Mouse (Mus musculus) cerebellum, postnatal 4 days (tissue): ENCODE measurements around the gene Ptk7.

Experiments
- DNase-seq, 2 experiments: peaks; one replicate each; pipeline ENCODE4 v3.0.0; 2022; ENCODE audit warnings: low spot score in 2 of 2, mixed read lengths in 1 of 2

Gene Ptk7

DNA sequence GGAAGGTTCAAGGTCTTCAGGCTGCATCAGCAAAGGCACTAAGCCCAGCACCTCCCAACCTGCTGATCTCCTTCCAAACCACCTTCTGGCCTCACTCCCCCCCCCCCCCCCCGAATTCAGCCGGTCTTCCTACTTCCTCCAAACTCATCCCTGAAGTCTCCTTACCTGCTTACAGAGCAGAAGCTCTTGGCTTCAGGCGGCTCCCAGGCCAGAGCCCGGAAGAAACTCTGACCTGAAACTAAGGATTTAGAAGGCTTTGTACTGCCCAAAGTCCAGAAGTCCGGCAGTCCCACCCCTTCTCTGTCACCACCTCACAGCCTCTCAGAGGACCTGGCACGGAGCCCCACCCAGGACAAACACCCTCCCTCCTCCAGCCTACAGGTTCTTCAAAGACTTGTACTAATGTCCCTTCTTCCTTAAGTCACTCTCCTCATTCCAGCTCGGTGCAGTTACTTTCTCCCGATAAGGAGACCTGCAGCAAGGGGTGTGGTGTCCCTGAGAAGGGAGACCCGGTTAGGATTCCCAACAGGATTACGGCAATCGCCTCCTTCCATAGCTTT is 15.7 kb upstream of the Ptk7 start:
- no peak for DNase-seq

DNA sequence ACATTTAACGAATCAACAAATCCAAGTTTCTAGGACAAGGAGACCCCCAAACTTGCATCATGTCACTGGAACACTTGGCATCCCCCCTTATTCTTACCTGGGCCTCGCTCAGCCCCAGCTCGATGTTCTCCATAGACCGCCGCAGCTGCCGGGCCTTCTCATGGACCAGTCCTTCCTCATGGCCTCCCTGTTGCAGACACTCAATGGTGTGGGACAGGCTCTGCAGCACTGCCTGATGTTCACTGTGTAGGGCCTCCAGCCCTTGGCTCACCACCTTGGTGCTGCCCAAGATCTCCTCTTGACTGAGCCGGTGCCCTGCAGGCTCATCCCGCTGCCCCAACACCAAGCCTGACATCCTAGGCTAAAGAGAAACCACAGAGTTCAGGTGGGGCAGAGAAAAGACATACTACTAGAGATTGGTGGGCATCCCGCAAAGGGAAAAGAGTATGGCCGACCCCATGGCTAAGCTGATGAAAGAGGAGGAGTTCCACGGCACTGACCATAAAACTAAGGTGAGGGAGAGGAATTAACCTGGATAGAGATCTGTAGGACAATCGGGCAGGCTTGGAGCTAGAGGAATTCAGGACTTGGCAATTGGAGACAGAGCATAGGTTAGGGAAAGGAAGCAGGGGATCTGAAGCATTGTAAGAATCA is 15.0 kb upstream of the Ptk7 start:
- DNase-seq, result no peak

DNA sequence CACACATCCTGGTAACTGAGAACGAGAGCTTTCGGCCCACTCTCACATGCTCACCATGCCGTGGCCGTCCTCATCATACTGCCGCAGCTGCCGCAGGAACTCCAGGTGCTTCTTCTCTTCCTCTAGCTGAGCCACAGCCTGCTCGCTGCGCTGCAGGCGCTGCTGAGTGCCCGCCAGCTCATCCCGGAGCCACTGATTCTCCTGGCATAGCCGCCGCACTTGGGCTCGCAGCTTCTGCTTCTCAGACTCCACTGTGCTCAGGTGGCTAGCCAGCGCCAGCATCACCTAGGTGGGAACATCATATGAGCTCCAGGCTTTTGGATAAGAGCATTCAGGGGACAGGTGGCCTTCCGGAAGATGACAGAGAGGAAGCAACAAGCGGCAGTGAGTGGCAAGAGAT is 12.8 kb upstream of the Ptk7 start:
- DNase-seq, result no peak

DNA sequence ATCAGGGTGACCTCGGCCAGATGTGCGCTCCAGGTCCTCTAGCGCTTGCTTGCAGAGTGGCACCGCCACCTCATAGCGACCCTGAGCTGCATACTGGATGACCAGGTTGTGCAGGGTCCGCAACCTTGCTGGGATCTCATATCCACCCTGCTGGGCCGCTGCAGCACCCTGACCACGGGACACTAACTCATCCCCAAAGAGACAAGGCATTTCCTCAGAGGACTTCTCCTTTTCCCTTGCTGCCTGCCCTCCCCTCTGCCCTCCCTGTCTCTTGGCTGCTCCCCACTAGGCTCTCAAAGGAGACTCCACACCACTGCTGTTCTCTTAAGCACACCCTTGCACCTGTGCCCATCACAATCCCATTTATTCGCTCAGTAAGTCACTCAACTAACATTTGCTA is 10.6 kb upstream of the Ptk7 start:
- DNase-seq, result no peak

DNA sequence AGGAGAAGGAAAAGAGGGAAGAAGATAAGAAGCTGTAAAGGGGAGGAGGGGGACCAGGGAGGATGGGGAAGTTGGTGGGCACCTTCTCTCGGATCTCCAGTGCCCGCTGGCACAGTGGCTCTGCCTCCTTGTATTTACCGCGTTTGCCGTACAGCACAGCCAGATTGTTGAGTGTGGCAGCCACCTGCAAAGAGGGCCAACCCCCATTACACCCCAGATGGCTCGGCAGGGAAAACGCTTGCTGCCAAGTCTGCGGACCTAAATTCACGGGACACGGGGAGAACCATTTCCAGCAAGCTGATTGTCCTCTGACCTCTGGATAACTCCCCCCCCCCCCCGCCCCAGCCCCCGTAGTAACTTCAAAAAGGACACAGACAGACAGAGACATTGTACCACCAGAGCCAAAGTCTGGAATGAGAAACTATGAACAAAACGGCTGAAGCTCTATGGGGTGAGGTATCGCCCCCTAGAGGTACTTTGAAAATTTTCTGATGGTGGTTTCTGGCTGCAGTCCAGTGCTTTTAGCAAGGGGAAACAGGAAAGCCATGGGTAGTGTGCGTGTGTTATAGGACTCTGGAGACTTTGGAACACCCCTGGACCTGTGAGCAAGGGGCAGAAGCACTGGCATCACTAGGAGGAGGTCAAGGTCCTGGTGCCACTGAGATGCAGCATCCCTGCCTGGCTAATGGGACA is 7.7 kb upstream of the Ptk7 start:
- peak in 1 of 2 experiments; percentile 73 for DNase-seq

DNA sequence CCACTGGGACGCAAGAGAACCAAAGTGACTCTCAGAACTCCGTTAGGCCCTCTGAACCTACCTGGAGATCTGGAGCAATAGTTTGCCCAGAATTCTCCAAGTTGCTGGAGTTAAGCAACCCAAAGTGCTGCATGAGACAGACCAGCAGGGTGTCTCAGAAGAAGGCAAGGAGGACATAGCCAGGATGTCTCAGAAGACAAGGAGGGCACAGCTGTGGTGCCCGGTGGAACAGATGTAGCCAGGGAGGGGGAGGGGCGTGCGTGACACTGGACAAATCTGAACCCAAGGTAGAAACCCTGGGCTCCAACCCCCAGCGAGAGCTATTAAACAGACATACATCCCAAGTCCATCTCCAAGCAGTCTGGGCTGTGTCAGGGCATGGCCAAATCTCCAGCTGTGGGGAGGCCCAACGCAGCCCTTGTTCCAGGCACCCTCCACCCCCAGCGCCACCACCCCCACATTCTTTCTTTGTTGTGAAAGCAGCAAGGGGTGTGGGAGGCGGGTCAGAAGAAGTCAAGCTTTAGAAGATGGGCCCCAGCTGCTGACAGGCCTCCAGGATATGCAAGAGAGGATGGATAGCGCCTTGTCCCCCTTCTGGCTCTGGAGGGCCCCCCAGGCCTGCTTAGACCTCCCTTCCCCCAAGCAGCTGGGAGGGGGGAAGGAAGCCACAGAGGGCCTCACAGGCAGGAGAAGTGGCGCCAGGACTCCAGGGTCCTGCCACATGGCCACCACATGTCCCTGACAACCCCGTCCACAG is 559 bp upstream of the Ptk7 start:
- peak in 1 of 2 experiments; percentile 32 for DNase-seq

DNA sequence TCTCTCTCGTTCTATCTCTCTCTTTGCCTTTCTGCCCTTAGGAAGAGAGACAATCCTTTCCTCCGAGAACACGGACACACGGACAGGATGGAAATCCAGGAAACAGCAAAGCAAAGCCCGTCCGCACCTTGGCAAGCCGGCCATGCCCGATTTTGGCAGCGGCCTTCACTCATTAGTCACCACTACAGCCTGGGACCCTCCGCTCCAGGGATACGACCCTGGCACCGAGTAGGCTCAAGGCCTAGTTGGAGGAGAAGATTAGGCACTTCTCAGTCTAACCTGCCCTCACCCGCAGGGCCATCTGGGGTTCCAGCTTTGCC is 873 bp downstream of the Ptk7 start:
- peak in 1 of 2 experiments; percentile 41 for DNase-seq

DNA sequence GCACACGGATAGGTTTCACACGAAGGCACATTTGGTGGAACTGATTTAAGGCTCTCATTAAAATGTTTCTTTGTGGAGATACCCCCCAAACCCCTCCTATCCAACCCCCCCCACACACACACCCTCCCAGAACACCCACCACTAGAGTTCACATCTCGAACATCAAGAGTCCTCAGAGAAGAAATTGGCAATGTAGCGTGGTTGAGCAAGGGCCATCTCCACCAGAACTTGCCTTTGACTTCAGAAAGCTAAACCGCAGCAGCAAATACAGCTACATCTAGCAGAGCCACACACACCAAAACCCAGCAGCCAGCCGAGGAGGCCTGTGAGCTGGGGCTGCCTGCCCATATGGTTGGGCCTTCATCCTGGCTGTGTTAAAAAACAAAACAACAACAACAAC is 1.9 kb downstream of the Ptk7 start:
- DNase-seq, result no peak

DNA sequence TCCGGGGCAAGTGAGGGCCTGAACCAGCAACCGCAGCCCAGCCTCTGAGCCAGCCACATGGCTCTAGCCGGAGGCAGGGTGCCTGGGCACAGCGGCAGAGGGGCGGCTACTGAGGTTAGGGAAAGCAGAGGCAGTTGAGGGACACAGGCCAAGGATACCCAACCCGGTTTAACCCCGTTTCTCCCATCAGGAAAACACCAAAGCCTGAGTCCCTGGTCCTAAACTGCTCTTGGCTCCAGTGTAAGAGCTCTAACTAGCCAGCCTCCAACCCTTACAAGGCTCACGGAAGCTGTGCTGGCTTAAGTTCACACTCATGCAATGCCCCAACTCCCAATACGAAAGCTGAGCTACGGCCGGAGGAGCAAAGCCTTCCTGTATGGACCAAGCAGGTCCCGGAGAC is 4.7 kb downstream of the Ptk7 start:
- no peak for DNase-seq

DNA sequence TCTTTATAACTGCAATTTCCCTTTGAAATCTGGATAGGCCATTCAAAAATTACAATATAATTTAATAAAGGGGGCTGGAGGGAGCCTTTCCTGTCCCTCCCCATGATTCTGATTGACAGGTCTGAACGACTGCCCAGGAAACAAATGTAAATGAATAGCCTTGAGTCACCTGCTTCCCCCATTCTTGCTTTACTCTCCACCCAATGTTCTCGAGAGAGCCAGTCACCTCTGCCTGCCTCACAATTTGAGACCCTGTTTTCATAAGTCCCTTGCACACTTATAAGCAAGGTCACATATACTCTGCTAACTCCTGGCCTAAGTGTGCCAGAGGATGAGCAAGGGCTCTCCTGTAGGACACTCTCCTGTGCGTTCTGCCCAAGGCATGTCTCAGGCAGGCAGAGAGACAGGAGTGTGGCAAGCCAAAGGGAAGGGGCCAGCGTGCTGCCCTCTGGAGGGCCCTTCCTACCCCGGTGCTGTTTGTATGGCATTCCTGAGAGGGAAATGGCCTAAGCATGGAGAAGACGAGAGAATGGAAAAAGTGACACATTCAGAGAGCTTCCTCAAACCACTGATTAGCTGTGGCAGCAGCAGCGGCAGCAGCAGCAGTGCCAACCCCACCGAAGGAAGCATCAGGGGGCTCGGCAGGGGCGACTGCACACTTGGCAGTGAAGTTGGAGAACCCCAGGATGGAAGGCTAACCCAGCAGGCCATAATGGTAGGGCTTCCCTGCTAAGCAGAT is 5.3 kb downstream of the Ptk7 start:
- DNase-seq, result no peak

DNA sequence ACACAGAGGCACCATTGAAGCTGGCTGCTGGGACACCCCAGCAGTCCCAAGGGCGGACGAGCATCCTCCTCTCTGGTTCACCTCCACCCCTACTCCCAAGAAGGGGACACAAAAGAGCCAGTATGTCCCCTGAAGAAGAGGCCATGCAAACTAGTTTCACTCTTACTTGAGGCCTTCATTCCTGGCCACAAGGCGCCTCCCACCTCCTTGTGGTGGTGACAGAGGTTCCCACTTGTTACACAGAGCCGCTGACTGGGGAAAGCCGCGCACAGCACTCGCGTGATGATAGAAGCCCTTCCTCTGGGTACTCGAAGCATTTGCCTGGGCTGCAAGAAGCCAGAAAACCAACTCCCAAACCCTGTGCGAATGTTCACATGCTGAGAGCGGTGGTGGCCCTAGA is 7.0 kb downstream of the Ptk7 start:
- no peak for DNase-seq

DNA sequence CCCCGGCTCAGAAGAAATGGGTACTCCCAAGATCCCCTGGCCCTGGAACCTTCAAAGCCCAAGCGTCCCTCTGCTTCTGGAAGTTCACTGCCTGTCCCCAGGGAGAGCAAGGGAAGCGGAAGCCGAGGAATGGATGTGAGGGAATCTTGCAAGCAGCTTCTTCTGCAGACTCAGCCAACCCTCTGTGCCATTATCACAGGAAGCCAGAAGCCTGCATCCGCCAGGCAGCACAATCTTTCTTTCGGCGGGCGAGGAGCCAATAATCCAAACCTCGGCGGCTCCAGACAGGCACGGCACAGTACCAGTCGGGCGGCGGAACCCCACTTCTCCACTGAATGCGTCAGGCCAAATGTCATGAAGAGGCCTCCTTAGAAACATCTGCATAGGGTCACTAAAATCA is 8.0 kb downstream of the Ptk7 start:
- DNase-seq, result peak in 1 of 2 experiments; percentile 42

DNA sequence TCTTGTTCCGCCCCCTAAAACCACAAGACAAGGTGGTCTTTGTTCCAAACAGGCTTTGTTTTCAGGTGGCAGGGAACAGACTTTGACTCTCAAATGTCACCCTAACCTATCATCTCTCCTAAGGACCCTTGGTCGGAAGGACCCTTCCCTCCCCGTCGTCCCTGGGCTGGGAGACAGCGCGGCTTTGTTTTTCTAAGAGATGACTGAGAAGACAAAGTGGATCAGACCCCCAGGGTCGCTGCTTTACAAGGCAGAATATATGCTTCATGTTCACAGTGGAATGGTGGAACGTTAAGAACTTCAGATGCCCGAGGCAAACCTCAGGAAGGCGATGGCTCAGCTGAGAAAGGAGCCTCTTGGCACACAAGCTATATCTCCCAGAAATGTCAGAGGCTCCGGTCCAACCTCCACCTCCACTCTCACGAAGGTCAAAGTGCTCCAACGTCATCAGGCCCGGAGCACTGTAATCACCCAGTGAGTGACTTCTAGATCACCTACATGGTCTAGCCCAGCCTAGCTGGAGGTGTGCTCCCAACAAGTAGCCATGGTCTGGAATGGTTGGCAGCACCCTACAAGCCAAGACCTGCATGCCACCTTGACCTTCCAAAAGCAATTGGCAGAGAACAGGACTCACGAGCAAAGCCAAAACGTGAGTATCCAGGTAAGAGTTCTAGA is 9.5 kb downstream of the Ptk7 start:
- DNase-seq, result no peak

DNA sequence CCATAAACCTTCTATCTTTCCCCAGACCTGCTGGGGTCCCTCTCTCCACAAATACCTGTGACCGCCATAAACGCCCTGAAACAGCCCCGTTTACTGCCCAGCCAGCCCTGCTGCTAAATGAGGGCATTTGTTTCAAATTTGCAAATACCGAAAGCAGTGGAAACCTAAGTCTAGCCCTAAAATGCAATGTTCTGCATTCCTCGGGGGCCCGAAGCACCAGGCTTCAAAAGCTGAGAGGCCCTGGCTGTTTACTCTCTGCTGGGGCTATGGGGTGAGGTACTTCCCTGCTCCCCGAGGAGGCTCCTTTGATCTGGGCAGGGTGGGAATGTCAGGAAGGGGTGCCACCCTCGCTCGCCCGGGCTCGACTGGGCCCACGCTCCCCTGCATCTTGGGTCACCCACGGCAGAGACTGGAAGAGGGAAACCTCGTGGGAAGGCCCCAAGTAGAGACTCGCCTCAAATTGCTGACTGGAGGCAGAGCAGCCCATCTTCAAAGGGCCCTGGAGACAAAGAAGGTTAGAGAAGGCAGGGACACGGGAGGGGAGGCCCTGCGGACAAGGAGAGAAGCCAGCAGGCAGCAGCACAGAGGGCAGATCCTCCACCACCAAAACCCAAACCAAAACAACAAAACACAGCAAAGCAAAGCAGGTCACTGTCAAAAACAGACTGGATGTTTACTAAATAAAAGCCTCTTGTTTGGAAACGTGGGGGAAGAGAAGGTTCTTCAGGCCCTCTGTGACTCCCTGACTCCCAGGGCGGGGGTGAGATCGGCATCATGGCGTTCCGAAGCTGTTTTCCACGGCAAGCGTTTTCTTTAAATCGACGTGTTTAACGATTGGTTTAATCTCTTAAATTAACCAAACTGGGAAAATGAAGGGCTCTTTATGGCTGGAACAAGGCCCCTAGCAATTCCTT is 10.3 kb downstream of the Ptk7 start:
- no peak for DNase-seq

DNA sequence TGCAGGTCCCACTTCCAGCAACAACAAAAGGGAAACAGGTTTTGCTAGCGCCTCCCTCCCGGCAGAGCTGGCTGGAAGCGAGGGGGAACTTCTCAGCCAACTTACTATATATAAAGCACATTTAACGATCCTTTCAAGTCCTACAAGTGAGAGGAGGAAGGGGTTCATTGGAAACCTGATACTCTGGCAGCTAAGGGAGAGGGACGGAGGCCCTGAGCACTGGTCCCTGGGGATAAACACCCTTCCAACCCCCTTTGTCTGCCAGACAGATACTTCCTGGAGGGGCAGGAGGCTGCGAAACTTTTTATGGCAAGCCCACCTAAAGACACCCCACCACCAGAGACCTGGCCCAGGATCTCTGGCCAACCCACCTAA is 10.9 kb downstream of the Ptk7 start:
- no peak for DNase-seq

DNA sequence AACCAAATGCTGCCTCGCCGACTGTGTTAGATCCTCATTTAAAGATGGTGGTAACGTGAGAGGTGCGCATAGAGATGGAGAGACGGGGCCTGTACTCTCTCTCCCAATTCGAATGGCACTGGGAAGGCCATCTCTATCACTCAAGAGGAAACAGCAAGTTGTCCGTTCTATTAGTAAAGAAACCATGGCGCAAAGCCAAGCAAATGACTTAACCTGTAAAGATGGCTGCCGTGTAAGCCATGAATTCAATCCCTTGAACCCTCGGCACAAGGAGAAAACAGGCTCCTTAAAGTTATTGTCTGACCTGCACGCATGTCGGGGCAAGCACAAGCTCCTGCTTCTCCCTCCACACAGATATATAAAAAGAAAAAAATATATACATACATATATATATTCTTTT is 11.5 kb downstream of the Ptk7 start:
- DNase-seq, result no peak

DNA sequence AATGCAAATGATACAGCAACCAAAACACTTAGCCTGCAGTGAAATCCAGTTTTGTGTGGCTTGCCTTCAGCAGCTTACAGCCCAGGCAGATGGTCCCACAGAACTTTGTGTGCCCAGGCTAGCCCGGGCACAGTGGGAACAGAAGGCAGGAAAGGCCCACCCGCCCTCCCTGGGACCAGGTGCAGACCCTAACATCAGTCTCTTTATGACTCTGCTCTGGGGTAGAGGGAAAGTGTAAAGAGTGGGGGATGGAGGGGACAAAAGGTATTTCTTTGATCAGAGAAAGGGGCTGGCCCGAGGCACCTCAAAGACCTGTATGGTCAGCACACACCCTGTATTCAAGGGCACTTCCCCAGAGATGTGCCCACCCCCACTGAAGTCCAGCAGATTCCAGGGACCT is 16.1 kb downstream of the Ptk7 start:
- no peak for DNase-seq

DNA sequence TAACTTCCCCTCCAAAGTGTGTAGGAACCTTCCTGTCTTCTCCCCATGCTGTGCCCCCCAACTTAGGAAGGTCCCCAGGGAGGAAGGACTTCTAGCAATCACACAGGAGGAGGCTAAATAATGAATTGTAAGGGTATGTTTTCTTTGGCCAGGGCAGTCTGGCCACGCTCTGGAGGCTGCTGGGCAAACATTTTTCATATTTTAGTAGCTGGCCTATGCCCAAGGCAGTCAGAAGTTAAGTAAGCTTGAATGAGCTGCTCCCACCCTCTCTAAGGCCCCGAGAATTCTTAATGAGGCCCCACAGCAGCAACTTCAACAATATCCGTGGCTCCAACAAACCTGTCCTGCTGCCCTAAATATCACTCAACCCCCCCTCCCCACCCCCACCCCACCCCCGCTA is 16.5 kb downstream of the Ptk7 start:
- no peak for DNase-seq

DNA sequence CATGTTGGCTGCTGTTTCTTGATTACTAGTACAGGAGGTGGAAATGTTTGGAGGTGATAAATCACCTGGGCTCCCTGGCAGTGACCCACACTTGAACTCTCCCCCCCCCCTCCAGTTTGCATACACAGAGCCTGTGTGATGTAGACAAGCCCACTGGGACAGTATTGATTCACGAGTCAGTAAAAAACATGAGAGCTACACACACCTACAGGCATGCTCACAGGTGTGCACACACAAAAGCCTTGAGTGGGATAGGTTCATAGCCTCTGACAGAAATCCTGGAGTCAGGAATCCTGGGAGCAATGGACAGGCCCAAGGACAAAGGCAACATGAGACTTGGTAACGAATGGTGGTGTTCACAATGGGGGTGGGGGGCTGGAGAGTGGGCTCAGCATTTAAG is 17.1 kb downstream of the Ptk7 start:
- no peak for DNase-seq

DNA sequence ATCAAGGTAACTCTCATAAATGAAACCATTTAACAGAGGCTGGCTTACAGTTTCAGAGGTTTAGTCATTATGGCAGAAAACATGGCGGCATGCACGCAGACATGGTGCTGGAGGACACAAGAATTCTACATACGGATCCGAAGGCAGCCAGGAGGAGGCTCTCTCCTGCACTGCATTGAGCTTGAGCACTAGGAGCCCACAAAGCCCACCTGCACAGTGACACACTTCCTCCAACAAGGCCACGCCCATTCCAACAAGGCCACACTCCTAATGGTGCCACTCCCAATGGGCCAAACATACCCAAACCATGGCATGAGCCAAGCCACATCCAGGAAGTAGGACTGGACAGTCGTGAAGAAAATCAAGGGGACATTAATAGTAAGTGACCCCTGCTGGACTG is 18.0 kb downstream of the Ptk7 start:
- DNase-seq, result no peak
